Mouse (Mus musculus) myocyte (in vitro differentiated cells): Measurements from ENCODE around the gene Ppp1r11.

ENCODE experiments used
- CEBPB ChIP-seq: IDR thresholded peaks from 2 replicates; pipeline ENCODE4 v1.6.1; 2011; ENCODE audit warnings: mild to moderate bottlenecking, moderate library complexity; ENCODE audit not compliant: poor library complexity, insufficient read depth, severe bottlenecking
- E2F4 ChIP-seq: IDR thresholded peaks from one replicate; pipeline ENCODE4 v1.6.1; 2011; ENCODE audit warnings: mild to moderate bottlenecking, control low read depth, moderate library complexity; ENCODE audit not compliant: insufficient read depth
- MAX ChIP-seq: IDR thresholded peaks from one replicate; pipeline ENCODE4 v1.6.1; 2011; ENCODE audit warnings: low read depth, mild to moderate bottlenecking, control low read depth
- MYOD1 ChIP-seq, 3 experiments: IDR thresholded peaks; one replicate each; pipeline ENCODE4 v1.6.1; 2011; ENCODE audit warnings: control low read depth in 2 of 3, low read depth in 2 of 3, mild to moderate bottlenecking in 2 of 3, moderate library complexity in 1 of 3; ENCODE audit not compliant: insufficient read length in 2 of 3, control insufficient read depth in 1 of 3
- MYOG ChIP-seq, 3 experiments: IDR thresholded peaks; one replicate each; pipeline ENCODE4 v1.6.1; 2011; ENCODE audit warnings: control low read depth in 2 of 3, low read depth in 2 of 3, mild to moderate bottlenecking in 2 of 3; ENCODE audit not compliant: insufficient read length in 2 of 3, control insufficient read depth in 1 of 3, insufficient read depth in 1 of 3
- POLR2A ChIP-seq: IDR thresholded peaks from one replicate; pipeline ENCODE4 v1.6.1; 2011; ENCODE audit warnings: low read depth, mild to moderate bottlenecking, control low read depth, moderate library complexity; ENCODE audit not compliant: insufficient read length
- POLR2AphosphoS2 ChIP-seq: IDR thresholded peaks from one replicate; pipeline ENCODE4 v1.6.1; 2011; ENCODE audit warnings: low read depth, control low read depth; ENCODE audit not compliant: insufficient read length
- REST ChIP-seq: IDR thresholded peaks from one replicate; pipeline ENCODE4 v1.6.1; 2011; ENCODE audit warnings: mild to moderate bottlenecking, control low read depth, moderate library complexity; ENCODE audit not compliant: insufficient read depth, insufficient read length
- SRF ChIP-seq: IDR thresholded peaks from one replicate; pipeline ENCODE4 v1.6.1; 2011; ENCODE audit warnings: low read depth; ENCODE audit not compliant: control insufficient read depth, insufficient read length
- TCF12 ChIP-seq: IDR thresholded peaks from one replicate; pipeline ENCODE4 v1.6.1; 2011; ENCODE audit warnings: mild to moderate bottlenecking, control low read depth; ENCODE audit not compliant: poor library complexity, insufficient read depth, severe bottlenecking
- TCF3 ChIP-seq: IDR thresholded peaks from one replicate; pipeline ENCODE4 v1.6.1; 2011; ENCODE audit warnings: low read depth, control low read depth; ENCODE audit not compliant: insufficient read length
- USF1 ChIP-seq: IDR thresholded peaks from one replicate; pipeline ENCODE4 v1.6.1; 2011; ENCODE audit warnings: low read depth, mild to moderate bottlenecking, control low read depth, moderate library complexity

DNA sequence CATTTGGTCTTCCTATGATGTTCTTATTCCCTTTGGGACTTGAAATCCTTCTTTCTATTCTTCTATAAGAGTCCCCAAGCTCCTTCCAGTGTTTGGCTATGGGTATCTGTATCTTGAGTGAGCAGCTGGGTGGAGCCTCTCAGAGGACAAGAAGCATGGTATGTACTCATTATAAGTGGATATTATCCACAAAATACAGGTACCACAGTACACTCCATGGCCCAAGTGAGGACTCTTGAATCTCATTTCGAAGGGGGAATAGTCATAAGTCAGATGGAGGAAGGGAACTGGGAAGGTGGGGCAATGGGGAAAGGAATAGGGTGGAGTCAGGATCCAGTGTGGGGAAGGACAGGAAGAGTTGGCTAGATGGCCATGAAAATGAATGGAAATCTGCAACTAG lies 1.5 kb upstream of the Ppp1r11 start:
- TF ChIP-seq USF1: no peak
- no peak for TF ChIP-seq POLR2A
- no peak for TF ChIP-seq MYOD1 (IDR thresholded peaks at IDR 0.05; ENCODE audit: control insufficient read depth in 1 of 3, insufficient read length in 2 of 3, low read depth in 2 of 3)
- TF ChIP-seq CEBPB: no peak
- TF ChIP-seq MAX: no peak
- no peak for TF ChIP-seq E2F4
- no peak for TF ChIP-seq POLR2AphosphoS2
- TF ChIP-seq TCF12: no peak
- no peak for TF ChIP-seq MYOG (IDR thresholded peaks at IDR 0.05; ENCODE audit: control insufficient read depth in 1 of 3, insufficient read depth in 1 of 3, insufficient read length in 2 of 3, low read depth in 2 of 3)
- TF ChIP-seq TCF3: no peak
- TF ChIP-seq SRF: no peak
- no peak for TF ChIP-seq REST
